Mouse (Mus musculus) E14TG2a.4 (cell line): ENCODE data around the gene Ufsp2.

Experiments
- CTCF ChIP-seq: conservative IDR thresholded peaks from 2 replicates; pipeline ENCODE4 v1.5.1; 2014; ENCODE audit warnings: low read length
- POU5F1 ChIP-seq: IDR thresholded peaks from 2 replicates; pipeline ENCODE4 v1.6.1; 2014; ENCODE audit warnings: low read length, borderline replicate concordance

DNA sequence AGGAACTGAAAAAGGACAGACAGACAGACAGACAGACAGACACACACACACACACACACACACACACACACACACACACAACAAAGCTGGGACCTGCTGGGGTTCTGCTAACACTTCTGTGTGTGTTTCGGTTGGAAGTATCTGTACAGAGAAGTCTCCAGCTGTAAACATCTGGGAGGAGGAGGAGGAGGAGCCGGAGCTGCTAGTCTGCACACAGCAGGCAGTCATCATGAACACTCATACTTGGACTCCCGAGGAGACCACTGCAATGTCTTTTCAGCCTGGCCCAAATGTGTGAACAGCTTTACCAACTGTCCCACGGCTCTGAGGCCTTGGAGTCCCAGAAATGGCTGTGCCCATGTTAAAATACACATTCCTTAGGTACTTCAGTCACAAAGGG is 49.1 kb downstream of the Ufsp2 start:
- TF ChIP-seq CTCF (no peak), POU5F1 (no peak)
